Mouse (Mus musculus): ENCODE results near the gene Polr3h.
A peak's percentile ranks its signal among the peaks of the same experiment; 100 is the strongest.

The Polr3h gene

DNA sequence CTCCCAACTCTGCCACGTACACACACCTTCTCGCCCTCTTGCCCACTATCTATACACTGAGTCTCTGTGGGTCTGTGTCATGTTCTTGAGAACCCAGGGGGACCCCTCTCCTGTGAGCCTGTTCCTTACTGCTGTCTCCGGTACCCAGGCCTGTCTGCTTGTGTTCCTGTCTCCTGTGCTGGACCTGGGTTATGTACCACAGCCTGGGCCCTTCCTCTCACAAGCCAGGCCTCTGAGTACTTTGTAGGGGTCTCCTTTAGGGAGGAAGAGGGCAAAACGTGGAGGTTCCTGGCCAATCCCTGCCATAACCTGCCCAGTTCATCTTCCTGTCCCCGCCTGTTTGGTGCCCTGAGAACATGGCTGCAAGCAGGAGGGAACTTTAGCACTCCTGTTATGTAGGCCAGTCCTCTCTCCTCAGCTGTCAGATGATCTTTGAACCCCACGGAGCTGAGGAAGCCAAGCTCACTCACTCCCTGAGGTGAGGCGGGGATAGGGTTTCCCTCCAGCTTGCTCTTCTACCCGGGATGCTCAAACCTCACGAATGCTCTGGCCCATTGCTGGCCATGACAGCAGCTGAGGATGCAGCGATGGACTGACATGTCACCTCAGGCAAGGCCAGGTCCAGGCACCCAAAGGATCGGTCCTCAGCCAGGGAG is 23.6 kb upstream of the Polr3h start:
- DNase-seq (ENCODE audit: inconsistent age in 2 of 2, low spot score in 1 of 2): no peak

DNA sequence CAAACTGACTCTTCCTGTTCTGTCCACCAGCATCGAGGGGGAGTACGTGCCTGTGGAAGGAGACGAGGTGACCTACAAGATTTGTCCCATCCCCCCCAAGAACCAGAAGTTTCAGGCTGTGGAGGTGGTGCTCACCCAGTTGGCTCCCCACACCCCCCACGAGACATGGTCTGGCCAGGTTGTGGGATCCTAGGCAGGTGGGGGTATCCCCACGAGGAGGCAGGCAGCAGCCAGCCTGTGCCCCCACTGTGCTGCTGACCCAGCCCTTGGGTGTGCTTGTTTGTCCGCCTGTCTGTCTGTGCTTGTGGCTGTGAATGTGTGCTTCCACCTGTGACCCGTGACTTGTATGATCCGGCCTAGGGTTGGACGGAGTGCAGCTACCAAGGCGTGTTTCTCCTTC is 23.0 kb upstream of the Polr3h start:
- no peak for DNase-seq (ENCODE audit: inconsistent age in 2 of 2, low spot score in 1 of 2)

DNA sequence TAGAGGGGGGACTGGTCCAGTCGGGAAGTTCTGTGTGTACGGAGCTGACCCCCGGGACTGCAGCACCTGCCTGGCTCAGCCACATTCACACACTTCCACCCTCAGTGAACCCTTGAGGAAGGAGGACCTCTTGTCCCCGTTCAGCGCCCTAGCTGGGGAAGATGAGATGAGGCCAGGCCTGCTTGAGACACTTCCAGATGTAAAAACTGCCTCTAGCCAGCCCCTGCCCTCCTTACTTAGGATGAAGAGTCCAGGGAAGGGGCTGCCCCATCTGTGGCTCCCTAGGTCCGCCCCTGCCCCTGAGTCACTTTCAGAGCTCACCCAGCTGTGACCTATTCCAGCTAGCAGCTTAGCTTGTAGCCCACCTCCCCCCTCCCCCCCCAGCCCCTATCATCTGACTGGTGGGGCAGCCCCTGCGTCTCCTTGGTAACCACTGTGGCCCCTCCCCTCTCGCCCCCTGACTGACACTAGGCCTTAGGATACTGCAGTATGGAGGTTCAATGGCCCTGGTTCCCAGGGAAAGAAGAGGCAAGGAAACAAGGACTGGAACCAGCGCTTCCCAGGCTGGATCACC is 17.2 kb upstream of the Polr3h start:
- DNase-seq (ENCODE audit: inconsistent age in 2 of 2, low spot score in 1 of 2): no peak

DNA sequence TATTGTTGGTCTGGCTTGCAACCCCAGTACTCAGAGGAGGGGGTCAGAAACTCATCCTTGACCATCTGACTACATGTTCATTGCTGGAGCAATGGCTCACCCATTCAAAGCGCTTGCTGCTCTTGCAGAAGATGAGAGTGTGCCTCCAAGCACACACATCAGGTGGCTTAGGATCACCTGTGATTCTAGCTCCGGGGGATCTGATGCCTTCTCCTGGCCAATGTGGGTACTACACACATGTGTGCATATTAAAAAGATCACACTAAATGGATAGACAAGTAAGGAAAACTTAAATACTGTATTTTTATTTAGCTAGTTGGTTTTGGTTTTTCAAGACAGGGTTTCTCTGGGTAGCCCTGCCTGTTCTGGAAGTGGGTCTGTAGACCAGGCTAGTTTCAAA is 15.0 kb upstream of the Polr3h start:
- DNase-seq (ENCODE audit: inconsistent age in 2 of 2, low spot score in 1 of 2): no peak

GRCm38 (mm10) chr15:81940219-81940618 is 14.2 kb upstream of the Polr3h start:
- DNase-seq (ENCODE audit: inconsistent age in 2 of 2, low spot score in 1 of 2): no peak

- peak; percentile 58 to 69 for DNase-seq (ENCODE audit: inconsistent age in 2 of 2, low spot score in 1 of 2)
These were observed 13.7 kb upstream of the Polr3h start for GRCm38 (mm10) chr15:81939774-81940173.

DNA sequence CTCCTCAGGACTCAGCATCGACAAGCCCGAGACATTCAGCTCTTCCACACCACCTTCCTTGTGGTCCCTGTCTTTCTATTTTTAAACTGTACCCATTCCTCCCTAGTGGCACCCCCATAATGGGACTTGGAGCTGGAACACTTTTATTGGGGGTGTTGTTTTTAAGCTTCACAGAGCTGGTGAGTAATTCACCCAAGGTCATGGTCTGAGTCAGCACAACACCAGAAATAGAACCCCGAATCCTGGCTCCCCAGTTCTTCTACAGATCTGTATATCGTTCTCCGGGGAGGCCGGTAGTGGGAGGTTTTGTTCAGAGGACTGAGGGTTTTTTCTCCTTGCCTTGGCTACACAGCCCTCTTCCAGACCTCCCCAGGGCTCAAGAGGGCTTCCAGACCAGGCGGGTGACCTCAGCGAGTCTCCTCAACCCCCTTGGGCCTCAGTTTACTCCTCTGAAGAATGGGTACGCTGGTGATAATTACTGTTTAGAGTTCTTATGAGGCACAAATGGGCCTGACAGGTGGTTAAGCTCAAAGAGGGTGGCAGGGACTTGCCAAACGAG is 13.2 kb upstream of the Polr3h start:
- DNase-seq (ENCODE audit: inconsistent age in 2 of 2, low spot score in 1 of 2): peak; percentile 70 to 86

GRCm38 (mm10) chr15:81938246-81938645 is 12.2 kb upstream of the Polr3h start:
- DNase-seq (ENCODE audit: inconsistent age in 2 of 2, low spot score in 1 of 2): peak; percentile 69 to 87

- peak; percentile 76 to 80 for DNase-seq (ENCODE audit: inconsistent age in 2 of 2, low spot score in 1 of 2)
These were observed 11.3 kb upstream of the Polr3h start for GRCm38 (mm10) chr15:81937098-81937972.

GRCm38 (mm10) chr15:81936679-81937078 is 10.6 kb upstream of the Polr3h start, which contains the start of gene Csdc2:
Gene Csdc2, plus strand, starts transcription at chr15:81936759.
- peak; percentile 71 to 76 for DNase-seq (ENCODE audit: inconsistent age in 2 of 2, low spot score in 1 of 2)

- no peak for DNase-seq (ENCODE audit: inconsistent age in 2 of 2, low spot score in 1 of 2)
These were observed 10.0 kb upstream of the Polr3h start for GRCm38 (mm10) chr15:81935869-81936637.

DNA sequence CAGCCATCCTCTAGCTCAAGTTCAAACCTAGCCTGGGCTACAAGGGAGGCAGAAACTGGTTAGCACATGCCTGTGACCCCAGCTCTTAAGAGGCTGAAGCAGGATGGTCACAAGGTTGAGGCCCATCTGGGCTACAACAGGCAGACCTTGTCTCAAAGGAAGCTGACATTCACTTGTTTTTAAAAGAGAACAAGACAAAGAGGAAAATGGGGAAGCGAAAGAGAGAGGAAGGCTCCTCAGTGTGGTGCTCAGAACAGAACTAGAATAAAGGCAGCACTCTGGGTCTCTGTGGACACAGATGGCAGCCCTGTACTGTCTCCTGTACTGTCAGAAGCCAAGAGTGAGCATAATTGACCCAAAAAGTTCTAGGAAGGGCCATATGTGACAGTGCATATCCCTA is 7.9 kb upstream of the Polr3h start:
- no peak for DNase-seq (ENCODE audit: inconsistent age in 2 of 2, low spot score in 1 of 2)

- no peak for DNase-seq (ENCODE audit: inconsistent age in 2 of 2, low spot score in 1 of 2)
These were observed 7.0 kb upstream of the Polr3h start for GRCm38 (mm10) chr15:81932951-81933470.

DNA sequence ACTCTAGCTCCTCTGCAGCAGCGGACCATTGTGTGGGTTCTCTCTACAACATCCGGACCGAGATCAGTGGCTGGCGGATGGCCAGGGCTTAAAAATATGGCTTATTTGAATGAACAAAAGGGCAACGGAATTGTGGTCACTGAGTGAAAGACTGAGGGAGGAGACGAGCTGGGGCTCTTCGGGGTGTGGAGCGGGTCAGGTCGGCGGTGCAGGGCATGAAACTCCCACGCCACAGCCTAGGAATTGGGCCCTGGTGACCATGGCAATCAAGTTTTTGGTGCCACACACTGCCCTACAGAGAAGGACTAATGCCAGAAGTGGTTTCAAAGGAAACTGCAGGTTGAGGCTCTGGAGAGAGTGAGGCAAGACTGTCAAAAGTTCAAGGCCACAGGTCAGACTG is 2.2 kb upstream of the Polr3h start:
- DNase-seq (ENCODE audit: inconsistent age in 2 of 2, low spot score in 1 of 2): peak; percentile 65 to 84

DNA sequence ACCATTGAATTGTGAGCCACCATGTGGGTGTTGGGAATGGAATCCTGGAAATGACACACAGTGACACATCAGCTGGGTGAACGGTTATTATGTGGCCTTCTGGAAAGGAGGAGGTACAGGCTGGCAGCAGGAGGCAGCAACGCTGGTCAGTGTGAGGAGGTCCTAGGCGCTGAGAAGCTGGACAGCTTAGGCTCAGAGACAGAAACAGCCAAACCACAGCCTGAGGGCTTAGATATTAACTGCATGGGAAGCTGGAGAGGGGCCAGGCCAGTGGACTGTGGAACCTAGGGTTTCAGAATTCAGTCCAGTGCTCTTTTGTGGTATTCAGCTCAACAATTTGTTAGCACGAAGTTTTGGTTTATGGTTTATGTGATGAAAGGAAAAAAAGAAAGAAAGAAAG is 1.7 kb upstream of the Polr3h start:
- peak; percentile 67 to 77 for DNase-seq (ENCODE audit: inconsistent age in 2 of 2, low spot score in 1 of 2)

GRCm38 (mm10) chr15:81926446-81926822 is 394 bp upstream of the Polr3h start:
- peak in 1 of 2 experiments; percentile 44 for DNase-seq (ENCODE audit: inconsistent age in 2 of 2, low spot score in 1 of 2)

GRCm38 (mm10) chr15:81924933-81925332 is 1.1 kb downstream of the Polr3h start:
- no peak for DNase-seq (ENCODE audit: inconsistent age in 2 of 2, low spot score in 1 of 2)

DNA sequence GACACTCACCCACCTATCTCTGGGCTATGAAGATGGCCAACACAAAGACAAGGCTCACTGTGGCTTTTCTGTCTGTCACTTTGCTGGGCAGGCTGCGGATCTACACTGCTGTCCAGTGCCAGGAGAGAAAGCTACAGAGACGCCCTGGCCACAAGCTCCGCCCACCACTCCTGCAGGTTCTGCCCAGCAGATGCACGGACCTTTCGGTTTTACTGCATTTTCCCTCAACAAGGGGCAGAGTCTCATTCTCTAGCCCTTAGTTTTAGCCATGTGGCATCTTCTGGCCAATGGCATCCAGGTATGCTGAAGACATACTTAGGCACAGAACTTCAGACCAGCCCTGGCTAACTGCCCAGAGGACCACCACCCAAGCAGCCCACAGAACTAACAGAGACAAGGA is 4.8 kb downstream of the Polr3h start:
- DNase-seq (ENCODE audit: inconsistent age in 2 of 2, low spot score in 1 of 2): no peak

DNA sequence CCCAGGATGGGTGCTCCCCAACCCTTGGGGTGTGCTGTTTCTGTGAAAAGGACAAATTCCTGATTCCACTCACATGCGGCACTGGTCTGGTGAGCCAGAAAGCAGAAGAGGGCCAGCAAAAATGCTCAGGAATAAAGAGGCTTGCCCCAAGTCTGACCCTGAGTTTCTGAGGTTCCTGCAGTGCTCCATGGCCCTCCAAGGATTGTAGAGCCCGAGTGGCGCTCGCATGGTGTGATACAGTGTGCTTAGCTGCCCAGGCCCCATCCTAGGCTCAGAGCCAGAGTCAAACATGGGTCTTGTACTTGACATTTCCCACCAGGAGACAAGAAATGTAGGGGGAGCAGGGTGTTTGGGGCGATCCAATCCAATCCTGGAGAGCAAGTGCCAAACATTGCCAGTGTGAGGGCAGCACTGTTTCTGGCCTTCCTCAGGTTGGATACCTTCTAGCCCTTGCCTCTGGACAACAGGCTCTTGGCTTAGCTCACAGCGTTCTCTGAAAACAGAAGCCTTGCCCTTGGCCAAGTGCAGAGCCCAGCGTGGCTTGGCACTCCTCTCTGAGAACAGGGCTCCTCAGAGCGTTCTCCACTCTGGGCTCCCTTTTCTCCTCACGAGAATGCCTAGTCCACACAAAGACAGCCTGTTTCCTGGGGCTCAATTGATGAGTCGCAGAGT is 5.4 kb downstream of the Polr3h start:
- DNase-seq (ENCODE audit: inconsistent age in 2 of 2, low spot score in 1 of 2): peak in 1 of 2 experiments; percentile 30

- DNase-seq (ENCODE audit: inconsistent age in 2 of 2, low spot score in 1 of 2): peak in 1 of 2 experiments; percentile 44
These were observed 7.0 kb downstream of the Polr3h start for GRCm38 (mm10) chr15:81919062-81919461.

All from adrenal gland, adult (tissue).